Mouse (Mus musculus): ENCODE data around the gene Nav3. TPM values are rescaled to one million over a fixed set of nuclear protein-coding genes. Genes with fewer than 3 reads are reported as not detected.

Gene Nav3
- polyA plus RNA-seq, 1 experiment from 2014 or later, result 3.3 TPM

- no peaks in the 10 kb centered on the region for H3K36me3 ChIP-seq (ENCODE audit: control insufficient read depth, insufficient read depth, low read length)
- H3K27ac ChIP-seq (ENCODE audit: low read length), result no peak overlapping the region
- ATAC-seq (ENCODE audit: insufficient number of reproducible peaks, insufficient read depth, low FRiP score, low read depth), result no peak
- no peak overlapping the region for H3K4me3 ChIP-seq (ENCODE audit: low read depth, low read length)
- H3K4me2 ChIP-seq (replicated peaks; ENCODE audit: low read depth, low read length), result no peak overlapping the region
- H3K27me3 ChIP-seq (ENCODE audit: control insufficient read depth, insufficient read depth, low read length), result no peaks in the 10 kb centered on the region
- H3K9me3 ChIP-seq (ENCODE audit: control insufficient read depth, low read depth, low read length), result no peaks in the 10 kb centered on the region
- WGBS, result 58% methylated on average over 17 of the region's 17 CpGs
- H3K4me1 ChIP-seq (ENCODE audit: control insufficient read depth, insufficient read depth, low read length), result no peaks in the 10 kb centered on the region; the same call in 1 of the 2 replicates
- no peak overlapping the region for H3K9ac ChIP-seq (replicated peaks; ENCODE audit: low read depth, low read length)
Measured at GRCm38 (mm10) chr10:109903701-109904555, 552.1 kb downstream of the Nav3 start.

- ATAC-seq (ENCODE audit: insufficient number of reproducible peaks, insufficient read depth, low FRiP score, low read depth), result no peak
- Histone ChIP-seq H3K27ac (ENCODE audit: low read length) (no peak overlapping the region), H3K4me1 (ENCODE audit: control insufficient read depth, insufficient read depth, low read length) (no peaks in the 10 kb centered on the region; the same call in 1 of the 2 replicates), H3K9ac (replicated peaks; ENCODE audit: low read depth, low read length) (no peak overlapping the region), H3K27me3 (ENCODE audit: control insufficient read depth, insufficient read depth, low read length) (no peaks in the 10 kb centered on the region), H3K36me3 (ENCODE audit: control insufficient read depth, insufficient read depth, low read length) (no peaks in the 10 kb centered on the region), H3K4me2 (replicated peaks; ENCODE audit: low read depth, low read length) (no peak overlapping the region), H3K4me3 (ENCODE audit: low read depth, low read length) (no peak overlapping the region), H3K9me3 (ENCODE audit: control insufficient read depth, low read depth, low read length) (no peaks in the 10 kb centered on the region)
- WGBS, result 83% methylated on average over 4 of the region's 4 CpGs
Measured at GRCm38 (mm10) chr10:109903241-109903640, 552.8 kb downstream of the Nav3 start.

GRCm38 (mm10) chr10:109889171-109889475 lies 566.9 kb downstream of the Nav3 start:
- WGBS, result 85% methylated on average over 3 of the region's 3 CpGs

GRCm38 (mm10) chr10:109888355-109889170 lies 567.4 kb downstream of the Nav3 start:
- 49% methylated on average over 11 of the region's 11 CpGs for WGBS
- H3K9ac ChIP-seq (replicated peaks; ENCODE audit: low read depth, low read length), result no peak overlapping the region
- H3K4me1 ChIP-seq (ENCODE audit: control insufficient read depth, insufficient read depth, low read length), result no peaks in the 10 kb centered on the region
- no peak overlapping the region for H3K27ac ChIP-seq (ENCODE audit: low read length)
- no peak overlapping the region for H3K4me2 ChIP-seq (replicated peaks; ENCODE audit: low read depth, low read length)
- ATAC-seq (ENCODE audit: insufficient number of reproducible peaks, insufficient read depth, low FRiP score, low read depth), result no peak
- H3K4me3 ChIP-seq (ENCODE audit: low read depth, low read length), result no peak overlapping the region
- H3K9me3 ChIP-seq (ENCODE audit: control insufficient read depth, low read depth, low read length), result no peaks in the 10 kb centered on the region
- no peaks in the 10 kb centered on the region for H3K36me3 ChIP-seq (ENCODE audit: control insufficient read depth, insufficient read depth, low read length)
- no peaks in the 10 kb centered on the region for H3K27me3 ChIP-seq (ENCODE audit: control insufficient read depth, insufficient read depth, low read length)

More at GRCm38 (mm10) chr10:109889171-109889475, 566.9 kb downstream of the Nav3 start:
- no peak overlapping the region for H3K4me2 ChIP-seq (replicated peaks; ENCODE audit: low read depth, low read length)
- no peak overlapping the region for H3K9ac ChIP-seq (replicated peaks; ENCODE audit: low read depth, low read length)
- no peak for ATAC-seq (ENCODE audit: insufficient number of reproducible peaks, insufficient read depth, low FRiP score, low read depth)
- H3K27me3 ChIP-seq (ENCODE audit: control insufficient read depth, insufficient read depth, low read length), result no peaks in the 10 kb centered on the region
- H3K4me3 ChIP-seq (ENCODE audit: low read depth, low read length), result no peak overlapping the region
- no peaks in the 10 kb centered on the region for H3K36me3 ChIP-seq (ENCODE audit: control insufficient read depth, insufficient read depth, low read length)
- H3K27ac ChIP-seq (ENCODE audit: low read length), result no peak overlapping the region
- H3K4me1 ChIP-seq (ENCODE audit: control insufficient read depth, insufficient read depth, low read length), result no peaks in the 10 kb centered on the region
- H3K9me3 ChIP-seq (ENCODE audit: control insufficient read depth, low read depth, low read length), result no peaks in the 10 kb centered on the region

- no peaks in the 10 kb centered on the region for H3K9me3 ChIP-seq (ENCODE audit: control insufficient read depth, low read depth, low read length)
- H3K27me3 ChIP-seq (ENCODE audit: control insufficient read depth, insufficient read depth, low read length), result no peaks in the 10 kb centered on the region
- ATAC-seq (ENCODE audit: insufficient number of reproducible peaks, insufficient read depth, low FRiP score, low read depth), result no peak
- H3K4me3 ChIP-seq (ENCODE audit: low read depth, low read length), result no peak overlapping the region
- WGBS, result 76% methylated on average over 3 of the region's 3 CpGs
- H3K4me1 ChIP-seq (ENCODE audit: control insufficient read depth, insufficient read depth, low read length), result no peaks in the 10 kb centered on the region
- H3K4me2 ChIP-seq (replicated peaks; ENCODE audit: low read depth, low read length), result no peak overlapping the region
- no peaks in the 10 kb centered on the region for H3K36me3 ChIP-seq (ENCODE audit: control insufficient read depth, insufficient read depth, low read length)
- H3K9ac ChIP-seq (replicated peaks; ENCODE audit: low read depth, low read length), result no peak overlapping the region
- no peak overlapping the region for H3K27ac ChIP-seq (ENCODE audit: low read length)
Measured at GRCm38 (mm10) chr10:109887160-109887559, 568.8 kb downstream of the Nav3 start.

GRCm38 (mm10) chr10:109876107-109876506 lies 579.9 kb downstream of the Nav3 start:
- H3K4me2 ChIP-seq (replicated peaks; ENCODE audit: low read depth, low read length), result no peak overlapping the region
- H3K4me1 ChIP-seq (ENCODE audit: control insufficient read depth, insufficient read depth, low read length), result no peaks in the 10 kb centered on the region
- no peaks in the 10 kb centered on the region for H3K9me3 ChIP-seq (ENCODE audit: control insufficient read depth, low read depth, low read length)
- H3K9ac ChIP-seq (replicated peaks; ENCODE audit: low read depth, low read length), result no peak overlapping the region
- H3K36me3 ChIP-seq (ENCODE audit: control insufficient read depth, insufficient read depth, low read length), result no peaks in the 10 kb centered on the region
- H3K27me3 ChIP-seq (ENCODE audit: control insufficient read depth, insufficient read depth, low read length), result no peaks in the 10 kb centered on the region
- WGBS, result 86% methylated on average over 4 of the region's 4 CpGs
- no peak overlapping the region for H3K27ac ChIP-seq (ENCODE audit: low read length)
- no peak overlapping the region for H3K4me3 ChIP-seq (ENCODE audit: low read depth, low read length)
- ATAC-seq (ENCODE audit: insufficient number of reproducible peaks, insufficient read depth, low FRiP score, low read depth), result no peak

GRCm38 (mm10) chr10:109875312-109875830 lies 580.6 kb downstream of the Nav3 start:
- Histone ChIP-seq H3K27ac (ENCODE audit: low read length) (no peak overlapping the region), H3K36me3 (ENCODE audit: control insufficient read depth, insufficient read depth, low read length) (no peaks in the 10 kb centered on the region), H3K27me3 (ENCODE audit: control insufficient read depth, insufficient read depth, low read length) (no peaks in the 10 kb centered on the region), H3K9ac (replicated peaks; ENCODE audit: low read depth, low read length) (no peak overlapping the region), H3K9me3 (ENCODE audit: control insufficient read depth, low read depth, low read length) (no peaks in the 10 kb centered on the region), H3K4me3 (ENCODE audit: low read depth, low read length) (no peak overlapping the region), H3K4me2 (replicated peaks; ENCODE audit: low read depth, low read length) (no peak overlapping the region), H3K4me1 (ENCODE audit: control insufficient read depth, insufficient read depth, low read length) (no peaks in the 10 kb centered on the region)
- ATAC-seq (ENCODE audit: insufficient number of reproducible peaks, insufficient read depth, low FRiP score, low read depth), result no peak

- Histone ChIP-seq H3K4me1 (ENCODE audit: control insufficient read depth, insufficient read depth, low read length) (no peaks in the 10 kb centered on the region), H3K27ac (ENCODE audit: low read length) (no peak overlapping the region), H3K9ac (replicated peaks; ENCODE audit: low read depth, low read length) (no peak overlapping the region), H3K9me3 (ENCODE audit: control insufficient read depth, low read depth, low read length) (no peaks in the 10 kb centered on the region), H3K36me3 (ENCODE audit: control insufficient read depth, insufficient read depth, low read length) (no peaks in the 10 kb centered on the region), H3K4me3 (ENCODE audit: low read depth, low read length) (no peak overlapping the region), H3K4me2 (replicated peaks; ENCODE audit: low read depth, low read length) (no peak overlapping the region), H3K27me3 (ENCODE audit: control insufficient read depth, insufficient read depth, low read length) (no peaks in the 10 kb centered on the region)
- no peak for ATAC-seq (ENCODE audit: insufficient number of reproducible peaks, insufficient read depth, low FRiP score, low read depth)
- 61% methylated on average over 5 of the region's 5 CpGs for WGBS
Measured at GRCm38 (mm10) chr10:109874652-109875311, 581.2 kb downstream of the Nav3 start.
